Mouse (Mus musculus): ENCODE measurements at regions not wholly inside any gene's neighbourhood (a gene's known extent, or its start where the extent isn't known, plus 50 kb on each side); places are given as distances from the start of the nearest gene placed in this dataset.

GRCm38 (mm10) chr2:79081769-79082168 is 173.5 kb upstream of the Itga4 start:
- DNase-seq (ENCODE audit: low read depth, low spot score) = no peak

- DNase-seq (ENCODE audit: low read depth, low spot score) = no peak
Observed at GRCm38 (mm10) chr2:79086280-79086679, 168.9 kb upstream of the Itga4 start.

DNA sequence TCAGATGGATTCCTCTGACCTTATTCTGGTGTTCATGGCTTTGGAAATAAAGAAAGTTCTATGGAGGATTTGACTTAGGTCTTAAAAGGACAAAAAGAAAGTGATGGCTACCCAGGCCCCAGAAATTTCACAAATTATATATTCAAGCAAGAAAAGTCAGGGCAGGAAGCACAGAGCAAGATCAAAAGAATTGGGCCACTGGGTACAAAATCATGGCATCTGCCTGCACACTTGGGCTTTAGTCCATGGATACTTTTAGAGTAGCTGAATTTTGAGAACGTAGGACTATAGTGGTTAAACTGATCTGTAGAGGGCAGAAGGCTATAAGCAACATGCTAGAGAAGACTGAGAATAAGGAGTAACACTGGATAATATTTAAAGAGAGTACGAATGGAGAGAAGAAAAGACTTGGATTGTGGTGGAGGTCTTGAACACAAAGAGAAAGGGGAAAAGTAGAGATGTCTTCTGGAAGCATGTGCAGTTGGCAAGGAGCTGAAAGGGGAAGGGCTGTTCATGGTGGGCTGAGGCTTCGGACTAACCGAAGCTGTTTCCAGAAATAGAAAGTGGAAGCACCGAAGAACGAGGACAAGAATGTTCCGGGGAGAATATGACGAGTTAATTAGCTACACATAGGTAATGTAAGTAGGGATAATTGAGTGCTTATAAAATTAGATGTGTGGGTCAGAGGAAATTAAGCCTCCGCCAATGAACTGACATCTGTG is 168.2 kb upstream of the Itga4 start:
- no peak for DNase-seq (ENCODE audit: low read depth, low spot score)

DNA sequence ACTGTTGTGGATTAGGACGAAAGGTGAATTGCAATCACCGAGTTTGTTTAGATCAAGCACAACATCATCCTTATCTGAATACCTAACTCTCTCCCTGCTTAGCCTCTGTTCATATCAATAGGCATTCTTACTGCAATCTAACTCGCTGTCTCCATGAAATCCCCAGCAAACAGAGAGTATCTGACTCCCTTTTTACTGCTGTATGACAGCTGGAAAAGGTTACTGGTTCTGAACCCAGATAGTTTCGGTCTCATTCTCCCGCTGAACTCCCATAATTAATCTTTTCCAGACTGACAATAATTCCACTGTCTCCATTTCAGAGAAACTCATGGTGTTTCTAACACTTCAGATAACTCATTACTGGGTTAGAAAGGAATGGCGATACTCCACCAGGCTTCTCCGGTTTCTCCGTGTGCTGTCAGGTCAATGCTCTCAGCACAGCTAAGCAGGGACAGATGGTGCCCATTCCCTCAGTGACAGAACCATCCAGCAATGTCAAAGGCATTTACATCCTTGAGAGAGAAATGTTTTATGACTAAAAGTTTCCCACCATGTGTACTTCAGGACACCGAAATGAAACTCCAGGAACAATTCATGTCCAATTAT is 167.5 kb upstream of the Itga4 start:
- no peak for DNase-seq (ENCODE audit: low read depth, low spot score)

GRCm38 (mm10) chr2:79090273-79090672 is 165.0 kb upstream of the Itga4 start:
- DNase-seq (ENCODE audit: low read depth, low spot score) = no peak

GRCm38 (mm10) chr2:79094298-79094697 is 160.9 kb upstream of the Itga4 start:
- no peak for DNase-seq (ENCODE audit: low read depth, low spot score)

DNA sequence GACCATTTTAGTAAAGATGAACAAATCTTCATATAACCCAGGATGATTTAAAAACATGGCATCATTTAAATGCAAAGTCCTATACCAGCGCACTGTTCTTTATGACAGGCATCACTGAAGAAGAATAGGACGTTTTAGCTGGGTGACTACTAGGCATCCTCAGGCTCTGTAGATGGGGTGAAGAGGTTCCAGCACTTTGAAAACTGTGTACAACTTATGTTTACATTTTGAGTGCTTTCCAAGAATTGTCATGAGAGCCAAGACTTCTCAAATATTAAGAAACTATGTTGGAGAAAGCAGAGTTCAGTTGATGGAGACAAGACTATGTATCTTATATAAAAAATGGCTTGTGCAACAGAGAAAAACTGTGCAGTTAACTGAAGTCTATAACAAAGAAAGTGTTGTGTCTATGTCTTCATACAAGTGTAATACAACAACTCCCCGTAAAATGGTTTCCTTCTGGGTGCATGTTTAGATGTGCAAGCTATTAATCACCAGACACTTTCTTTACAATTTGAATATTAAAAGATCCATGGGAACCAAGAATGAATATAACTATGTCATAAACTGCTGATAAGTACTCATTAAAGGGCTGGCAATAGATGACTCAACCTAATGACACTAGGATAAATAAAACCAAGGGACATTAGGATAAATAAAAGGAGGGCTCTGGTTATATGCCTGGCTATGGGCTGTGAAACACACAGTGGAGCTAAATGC is 158.5 kb upstream of the Itga4 start:
- DNase-seq (ENCODE audit: low read depth, low spot score) = no peak

GRCm38 (mm10) chr2:79099601-79100000 is 155.6 kb upstream of the Itga4 start:
- no peak for DNase-seq (ENCODE audit: low read depth, low spot score)

- no peak for DNase-seq (ENCODE audit: low read depth, low spot score)
Observed at GRCm38 (mm10) chr2:79111673-79112072, 143.6 kb upstream of the Itga4 start.

DNA sequence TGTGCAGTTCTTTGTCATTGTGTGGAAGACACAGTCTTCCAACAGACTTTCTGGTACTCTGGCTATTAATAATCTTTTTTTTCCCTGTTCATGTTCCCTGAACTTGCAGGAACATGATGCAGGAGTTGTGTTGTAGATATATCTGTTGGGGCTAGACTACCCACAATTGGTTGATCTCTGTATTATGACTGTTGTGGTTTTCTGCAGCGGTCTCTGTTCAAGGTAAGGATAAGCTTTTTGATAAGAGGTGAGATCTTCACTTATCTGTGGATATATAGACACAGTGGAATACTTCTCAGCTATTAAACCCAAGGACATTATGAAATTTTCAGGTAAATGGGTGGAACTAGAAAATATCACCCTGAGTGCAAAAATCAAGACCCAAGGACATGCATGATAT is 143.2 kb upstream of the Itga4 start:
- no peak for DNase-seq (ENCODE audit: low read depth, low spot score)

DNA sequence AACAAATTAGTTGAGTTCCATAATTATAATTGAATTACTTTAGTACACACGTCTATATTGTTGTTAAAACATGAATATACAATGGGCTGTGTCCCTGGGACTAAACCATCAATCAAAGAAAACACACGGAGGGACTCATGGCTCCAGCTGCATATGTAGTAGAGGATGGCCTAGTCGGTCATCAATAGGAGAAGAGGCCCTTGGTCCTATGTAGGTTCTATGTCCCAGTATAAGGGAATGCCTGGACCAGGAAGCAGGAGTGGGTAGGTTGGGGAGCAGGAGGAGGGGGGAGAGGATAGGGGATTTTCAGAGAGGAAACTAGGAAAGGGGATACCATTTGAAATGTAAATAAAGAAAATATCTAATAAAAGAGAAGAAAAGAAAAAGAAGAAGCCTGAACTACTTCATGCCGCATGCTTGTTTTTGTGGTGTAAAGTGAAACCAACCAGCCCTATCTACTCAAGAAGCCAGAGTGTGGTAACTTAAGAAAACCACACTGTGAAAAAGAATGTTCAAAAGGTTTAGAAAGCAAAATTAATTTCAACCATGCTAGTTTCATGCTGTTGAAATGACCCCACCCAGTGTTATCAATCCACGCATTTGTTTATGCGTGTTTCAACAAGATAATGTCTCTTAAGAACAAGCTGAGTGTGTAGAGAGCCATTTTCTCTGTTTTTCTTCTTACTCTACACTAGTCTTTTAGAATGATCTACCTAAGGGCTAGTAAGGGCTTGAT is 134.4 kb upstream of the Itga4 start:
- no peak for DNase-seq (ENCODE audit: low read depth, low spot score)

DNA sequence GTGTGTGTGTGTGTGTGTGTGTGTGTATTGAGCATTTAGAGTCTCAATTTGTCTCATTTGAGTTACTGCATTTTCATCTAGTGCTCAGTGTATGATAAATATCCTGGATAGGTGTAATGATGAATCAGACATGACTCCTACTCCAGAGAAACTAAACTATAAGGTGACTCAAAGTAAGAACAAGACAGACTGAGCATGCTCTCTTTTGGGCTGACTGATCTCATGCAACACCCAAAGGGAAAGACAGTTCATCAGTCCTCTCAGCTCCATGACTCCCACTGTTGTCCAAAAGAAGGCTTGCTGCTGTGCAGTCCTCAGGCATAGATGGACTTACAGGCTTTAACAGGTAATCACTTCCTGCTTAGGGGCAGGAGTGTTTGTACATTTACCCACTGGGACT is 132.7 kb upstream of the Itga4 start:
- no peak for DNase-seq (ENCODE audit: low read depth, low spot score)

DNA sequence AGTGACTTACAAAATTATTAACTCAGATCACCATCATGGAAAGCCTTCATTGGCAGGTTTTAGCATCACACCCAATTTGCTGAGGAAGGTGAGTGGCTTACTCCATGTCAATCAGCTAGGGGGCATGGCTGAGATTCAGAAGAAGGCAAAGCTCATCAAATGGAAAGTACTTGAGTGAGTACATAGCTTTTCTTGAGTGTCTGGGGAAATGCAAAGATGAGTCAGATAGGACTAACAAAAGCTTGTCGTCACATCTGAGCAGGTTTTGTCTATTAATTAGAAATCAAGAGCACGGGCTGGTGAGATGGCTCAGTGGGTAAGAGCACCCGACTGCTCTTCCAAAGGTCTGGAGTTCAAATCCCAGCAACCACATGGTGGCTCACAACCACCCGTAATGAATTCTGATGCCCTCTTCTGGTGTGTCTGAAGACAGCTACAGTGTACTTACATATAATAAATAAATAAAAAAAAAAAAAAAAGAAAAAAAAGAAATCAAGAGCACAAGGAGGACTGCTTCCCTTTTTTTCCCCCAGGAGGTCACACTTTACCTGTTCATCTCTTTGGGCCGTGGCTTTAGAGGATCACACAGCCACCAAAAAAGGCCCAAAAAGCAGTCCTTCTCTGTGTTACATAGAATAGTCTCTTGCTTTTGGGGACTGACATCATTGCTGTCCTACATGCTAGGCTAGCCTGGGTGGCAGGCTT is 130.8 kb upstream of the Itga4 start:
- DNase-seq (ENCODE audit: low read depth, low spot score) = peak; percentile 8

GRCm38 (mm10) chr2:79126170-79126879 is 128.9 kb upstream of the Itga4 start:
- no peak for DNase-seq (ENCODE audit: low read depth, low spot score)

GRCm38 (mm10) chr2:79126996-79127741 is 128.1 kb upstream of the Itga4 start:
- peak; percentile 28 for DNase-seq (ENCODE audit: low read depth, low spot score)

- DNase-seq (ENCODE audit: low read depth, low spot score) = no peak
Observed at GRCm38 (mm10) chr2:79127822-79128221, 127.4 kb upstream of the Itga4 start.

DNA sequence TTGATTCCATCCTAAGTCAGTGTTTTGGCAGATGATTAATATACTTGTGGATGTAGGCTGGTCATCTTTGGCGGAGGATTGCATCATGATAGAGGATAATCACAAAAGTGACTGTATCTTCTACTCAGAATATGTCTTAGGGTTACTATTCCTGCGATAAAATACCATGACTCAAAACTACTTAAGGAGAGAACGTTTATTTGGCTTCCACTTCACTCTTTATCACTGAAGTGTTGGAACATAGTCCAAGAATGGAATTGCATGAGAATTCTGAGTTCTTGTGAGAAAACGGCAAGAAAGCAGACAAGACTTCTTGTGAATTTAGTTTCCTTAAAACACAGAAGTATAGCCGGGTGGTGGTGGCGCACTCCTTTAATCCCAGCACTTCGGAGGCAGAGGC is 124.6 kb upstream of the Itga4 start:
- DNase-seq (ENCODE audit: low read depth, low spot score) = no peak

DNA sequence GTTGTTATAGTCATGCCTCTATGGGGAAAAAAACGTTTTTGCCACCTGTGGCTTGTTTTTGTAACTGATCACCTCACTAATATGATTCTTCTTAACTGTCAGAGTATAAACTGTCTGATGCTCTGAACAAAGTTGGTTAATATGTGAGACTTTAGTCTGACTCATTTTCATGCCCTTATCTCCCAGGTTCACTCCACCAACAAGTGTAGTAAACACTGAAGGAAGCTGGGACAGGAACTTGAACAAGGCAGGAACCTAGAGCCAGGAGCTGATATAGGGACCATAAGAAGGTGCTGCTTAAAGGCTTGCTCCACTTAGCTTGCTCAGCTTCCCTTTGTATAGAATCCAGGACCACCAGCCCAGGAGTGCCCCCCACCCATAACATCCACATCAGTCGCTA is 124.0 kb upstream of the Itga4 start:
- DNase-seq (ENCODE audit: low read depth, low spot score) = no peak

DNA sequence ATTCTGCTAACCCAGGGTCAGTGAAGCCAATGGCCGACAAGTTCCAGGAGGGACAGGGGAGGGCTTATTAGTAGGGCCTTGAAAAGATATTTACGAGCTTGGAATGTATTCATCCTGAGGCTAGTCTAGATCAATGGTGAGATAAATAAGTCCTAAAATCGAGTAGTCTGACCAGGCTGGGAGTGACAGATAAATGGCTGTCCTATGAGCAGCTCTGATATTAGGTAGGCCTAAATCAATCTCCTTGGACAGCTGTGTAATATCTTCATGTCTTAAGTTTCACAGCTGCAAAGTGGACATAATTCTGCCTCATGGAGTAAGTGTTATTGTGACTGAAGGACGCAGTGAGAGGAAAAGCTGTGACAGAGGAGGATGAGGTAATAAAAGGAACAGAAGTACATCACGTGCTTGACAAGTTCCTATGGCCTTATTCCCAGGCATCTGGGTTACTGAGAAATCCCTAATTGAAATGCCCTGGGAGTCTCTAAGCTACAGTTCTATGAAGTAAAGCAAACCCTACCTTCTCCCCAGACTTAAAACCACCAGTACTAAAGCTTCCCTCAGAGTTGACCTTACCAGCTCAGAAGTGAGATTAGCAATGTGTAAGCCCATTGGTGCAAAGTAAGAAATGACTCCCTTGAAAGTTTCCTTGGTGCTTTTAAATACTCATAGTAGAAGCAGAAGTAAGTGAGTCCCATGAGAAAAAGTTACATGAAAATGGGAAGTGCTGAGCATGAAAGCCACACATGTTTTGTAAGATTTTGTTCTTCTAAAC is 123.3 kb upstream of the Itga4 start:
- no peak for DNase-seq (ENCODE audit: low read depth, low spot score)

DNA sequence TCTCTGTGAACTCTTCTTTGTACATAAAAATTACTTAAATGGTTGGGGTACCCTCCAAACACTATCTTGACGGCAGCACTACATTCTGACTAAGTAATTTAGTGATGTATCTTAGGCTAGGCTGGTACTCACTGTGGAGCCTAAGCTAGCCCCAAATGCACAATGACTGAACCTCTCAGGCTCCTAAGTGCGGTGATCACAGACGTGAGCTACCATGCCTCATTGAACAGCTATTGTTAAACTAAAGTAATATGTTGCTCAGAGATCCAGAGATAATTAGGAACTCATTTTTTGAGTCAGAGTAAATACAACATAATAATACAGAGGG is 122.7 kb upstream of the Itga4 start:
- DNase-seq (ENCODE audit: low read depth, low spot score) = no peak

Measured in R1 (cell line).